Mouse (Mus musculus) embryonic fibroblast, embryonic 13.5 days (primary cell): ENCODE results near the gene Igfbp2.

Source experiments
- CTCF ChIP-seq: IDR thresholded peaks from 2 replicates; pipeline ENCODE4 v1.5.1; 2011; ENCODE audit warnings: mild to moderate bottlenecking, control low read depth, low read length, moderate library complexity, borderline replicate concordance; ENCODE audit not compliant: insufficient read depth
- POLR2A ChIP-seq: IDR thresholded peaks from 2 replicates; pipeline ENCODE4 v1.6.1; 2011; ENCODE audit warnings: low read depth, mild to moderate bottlenecking, control low read depth, low read length, moderate library complexity

- TF ChIP-seq POLR2A (no peak), CTCF (no peak)
These were observed 40.3 kb upstream of the Igfbp2 start for GRCm38 (mm10) chr1:72784018-72784417.
